Mouse (Mus musculus) forebrain, embryonic 10.5 days (tissue): ENCODE results near the gene Cyp2b10. TPM values are rescaled to one million over a fixed set of nuclear protein-coding genes. Genes with fewer than 3 reads are reported as not detected.
"Not testable (repeated sequence)": the region's sequence is repeated elsewhere in the genome, so short reads cannot be mapped to it uniquely, and the experiment has no call there.

ENCODE experiments used
- DNase-seq: peaks from one replicate; pipeline ENCODE4 v3.0.0-alpha.2; 2017; ENCODE audit warnings: low spot score; ENCODE audit errors: extremely low spot score
- H3K27ac ChIP-seq: fragments of 300-500 bp; sonication (generic); 2 replicates; pipeline ENCODE4 v1.5.1; 2016; ENCODE audit warnings: mild to moderate bottlenecking
- H3K27me3 ChIP-seq: fragments of 300-500 bp; sonication (generic); 2 replicates; pipeline ENCODE4 v1.6.1; 2016; ENCODE audit warnings: mild to moderate bottlenecking; ENCODE audit not compliant: poor library complexity, severe bottlenecking
- H3K36me3 ChIP-seq: fragments of 300-500 bp; sonication (generic); replicated peaks from 2 replicates; pipeline ENCODE4 v1.6.1; 2016; ENCODE audit warnings: mild to moderate bottlenecking, moderate library complexity
- H3K4me1 ChIP-seq: fragments of 300-500 bp; sonication (generic); 2 replicates; pipeline ENCODE4 v1.6.1; 2016
- H3K4me3 ChIP-seq: fragments of 300-500 bp; sonication (generic); 2 replicates; pipeline ENCODE4 v1.5.1; 2016; ENCODE audit warnings: mild to moderate bottlenecking, moderate library complexity
- H3K9me3 ChIP-seq: fragments of 300-500 bp; sonication (generic); 2 replicates; pipeline ENCODE4 v1.6.1; 2016; ENCODE audit warnings: mild to moderate bottlenecking, moderate library complexity
- WGBS: fragments of 180-500 bp; shearing (Covaris S2); methylation state at CpG from one replicate; pipeline ENCODE4 v1.1.7; 2016; 5-methylcytosine and 5-hydroxymethylcytosine counted together
- polyA plus RNA-seq: library from polyadenylated mRNA; unstranded; fragments of >200 nt; fragmentation: Nextera tagmentation; extraction: Ambion mirVana; gene quantifications from 2 replicates; pipeline ENCODE4 v1.2.1, GENCODE M21; 2016

Gene Cyp2b10
- polyA plus RNA-seq: not detected in 2 replicates

- peaks cover 12% of the 10 kb centered on the region for H3K9me3 ChIP-seq
- no peak for DNase-seq
- H3K36me3 ChIP-seq: no peaks in the 10 kb centered on the region
- no peaks in the 10 kb centered on the region for H3K4me1 ChIP-seq
- H3K27ac ChIP-seq: no peak within 1 kb of the TSS
- no peaks in the 10 kb centered on the region for H3K27me3 ChIP-seq
- 77% methylated on average over 6 of the region's 6 CpGs for WGBS
- no peak within 1 kb of the TSS for H3K4me3 ChIP-seq
Observed at GRCm38 (mm10) chr7:25897411-25897810, at the start of gene Cyp2b10. TSS of gene Cyp2b10 (plus strand) at chr7:25897620.

DNA sequence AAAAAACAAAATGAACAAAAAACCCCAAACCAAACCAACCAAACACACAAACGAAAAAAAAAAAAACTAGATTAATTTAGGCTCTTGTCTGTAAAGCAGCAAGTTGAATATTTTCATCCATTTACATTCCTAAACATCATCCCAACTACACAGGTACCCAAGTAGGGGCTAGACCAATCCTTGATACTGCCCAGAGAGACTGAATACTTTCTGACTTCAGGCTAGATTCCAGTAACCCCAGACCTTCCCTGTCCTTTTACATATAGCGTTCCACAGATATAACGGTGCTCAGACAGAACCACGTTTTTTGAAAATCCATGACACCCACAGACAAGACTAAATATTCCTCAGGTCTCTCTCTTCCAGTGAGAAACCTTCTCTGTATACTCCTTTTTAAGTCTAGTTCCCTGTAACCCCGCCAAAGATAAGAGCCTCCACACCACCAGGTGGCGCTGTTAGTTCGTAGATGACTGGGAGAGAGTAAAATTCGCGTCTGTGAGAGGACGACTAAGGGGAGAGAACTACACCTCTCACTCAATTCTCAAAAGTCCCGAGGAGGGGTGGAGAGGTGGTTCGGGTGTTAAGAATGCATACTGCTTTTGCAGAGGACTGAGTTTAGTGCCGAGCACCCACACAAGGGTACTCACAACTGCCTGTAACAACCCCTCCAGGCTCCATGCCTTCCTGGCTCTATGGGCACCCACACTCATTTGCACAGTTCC lies 49.5 kb upstream of the Cyp2b10 start:
- peak overlapping the region; percentile 80 for H3K27ac ChIP-seq
- peak; percentile 83 for DNase-seq

DNA sequence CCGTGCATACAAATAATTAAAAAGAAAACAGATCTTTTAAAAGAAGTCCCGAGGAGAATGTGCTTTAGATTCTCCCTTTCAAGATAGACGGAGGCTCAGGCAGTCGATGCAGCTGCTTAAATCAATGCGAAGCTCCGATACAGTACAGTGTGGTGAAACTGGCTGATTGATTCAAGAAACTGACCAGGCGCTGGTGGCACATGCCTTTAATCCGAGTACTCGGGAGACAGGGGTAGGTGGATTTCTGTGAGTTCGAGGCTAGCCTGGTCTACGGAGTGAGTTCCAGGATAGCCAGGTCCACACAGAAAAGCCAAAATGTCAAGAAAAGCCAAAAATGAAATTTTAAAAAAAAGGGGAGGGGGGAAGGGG lies 49.0 kb upstream of the Cyp2b10 start:
- Histone ChIP-seq H3K9me3 (no peaks in the 10 kb centered on the region), H3K27ac (peak overlapping the region; percentile 80), H3K36me3 (no peaks in the 10 kb centered on the region), H3K4me1 (no peaks in the 10 kb centered on the region), H3K27me3 (no peaks in the 10 kb centered on the region), H3K4me3 (peak overlapping the region; percentile 53)
- DNase-seq: no peak
- 32% methylated on average over 11 of the region's 11 CpGs for WGBS

More for the DNA sequence above, 49.5 kb upstream of the Cyp2b10 start:
- no peaks in the 10 kb centered on the region for H3K9me3 ChIP-seq
- no peaks in the 10 kb centered on the region for H3K36me3 ChIP-seq
- no peaks in the 10 kb centered on the region for H3K27me3 ChIP-seq
- no peaks in the 10 kb centered on the region for H3K4me1 ChIP-seq
- WGBS: 13% methylated on average over 13 of the region's 13 CpGs
- peak overlapping the region; percentile 53 for H3K4me3 ChIP-seq

GRCm38 (mm10) chr7:25855082-25855481 lies 42.3 kb upstream of the Cyp2b10 start:
- Histone ChIP-seq H3K4me1 (peaks cover 5% of the 10 kb centered on the region), H3K9me3 (no peaks in the 10 kb centered on the region), H3K27me3 (no peaks in the 10 kb centered on the region), H3K27ac (no peak overlapping the region), H3K36me3 (no peaks in the 10 kb centered on the region), H3K4me3 (no peak overlapping the region)
- peak; percentile 49 for DNase-seq
- 37% methylated on average over 8 of the region's 8 CpGs for WGBS

DNA sequence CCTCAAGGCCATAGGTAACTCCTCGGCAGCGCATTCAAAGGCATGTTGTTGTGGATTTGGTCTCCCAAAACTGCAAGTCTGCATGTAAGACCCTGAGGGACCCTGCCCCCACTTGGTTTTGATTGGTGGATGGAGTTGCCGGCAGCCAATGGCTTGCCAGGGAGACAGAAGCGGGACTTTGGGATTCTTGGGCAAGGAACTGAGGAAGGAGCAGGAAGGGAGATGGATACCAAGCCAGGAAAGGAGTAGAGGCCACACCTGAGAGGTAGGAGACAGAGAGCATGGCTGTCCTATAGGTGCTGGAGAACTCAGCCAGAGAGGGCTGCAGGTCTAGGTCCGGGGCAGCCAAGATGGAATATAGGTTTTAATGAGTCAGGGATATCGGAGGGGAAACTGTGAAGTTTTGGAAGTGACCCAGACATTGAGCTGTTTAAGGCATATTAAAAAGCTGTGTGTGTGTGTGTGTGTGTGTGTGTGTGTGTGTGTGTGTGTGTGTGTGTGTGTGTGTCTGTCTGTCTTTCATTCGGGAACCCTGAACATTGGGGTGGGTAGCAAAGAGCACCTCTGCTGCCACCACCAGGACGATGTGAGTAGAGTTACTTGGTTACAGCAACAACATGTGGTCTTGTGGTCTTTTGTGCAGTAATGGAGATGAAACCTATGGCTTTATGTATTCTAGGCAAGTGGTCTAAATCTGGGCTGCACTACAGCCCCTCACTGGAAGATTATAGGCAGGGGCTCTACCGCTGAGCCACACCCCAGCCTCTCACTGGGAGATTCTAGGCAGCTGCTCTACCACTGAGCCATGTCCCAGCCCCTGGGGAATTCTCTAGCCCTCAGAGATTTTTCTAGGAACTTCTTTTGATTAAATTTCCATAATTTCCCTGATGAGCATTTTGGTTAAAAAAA lies 37.2 kb upstream of the Cyp2b10 start:
- peak; percentile 54 for DNase-seq
- Histone ChIP-seq H3K9me3 (no peaks in the 10 kb centered on the region), H3K27me3 (no peaks in the 10 kb centered on the region), H3K4me3 (peak overlapping the region; percentile 49), H3K36me3 (no peaks in the 10 kb centered on the region), H3K27ac (peak overlapping the region; percentile 71), H3K4me1 (peaks cover 7% of the 10 kb centered on the region)
- 18% methylated on average over 9 of the region's 9 CpGs for WGBS

- peaks cover 7% of the 10 kb centered on the region for H3K4me1 ChIP-seq
- no peak overlapping the region for H3K4me3 ChIP-seq
- H3K9me3 ChIP-seq: no peaks in the 10 kb centered on the region
- no peaks in the 10 kb centered on the region for H3K36me3 ChIP-seq
- DNase-seq: no peak
- no peak overlapping the region for H3K27ac ChIP-seq
- 73% methylated on average over 2 of the region's 2 CpGs for WGBS
- H3K27me3 ChIP-seq: no peaks in the 10 kb centered on the region
Observed at GRCm38 (mm10) chr7:25862365-25862764, 35.1 kb upstream of the Cyp2b10 start.

DNA sequence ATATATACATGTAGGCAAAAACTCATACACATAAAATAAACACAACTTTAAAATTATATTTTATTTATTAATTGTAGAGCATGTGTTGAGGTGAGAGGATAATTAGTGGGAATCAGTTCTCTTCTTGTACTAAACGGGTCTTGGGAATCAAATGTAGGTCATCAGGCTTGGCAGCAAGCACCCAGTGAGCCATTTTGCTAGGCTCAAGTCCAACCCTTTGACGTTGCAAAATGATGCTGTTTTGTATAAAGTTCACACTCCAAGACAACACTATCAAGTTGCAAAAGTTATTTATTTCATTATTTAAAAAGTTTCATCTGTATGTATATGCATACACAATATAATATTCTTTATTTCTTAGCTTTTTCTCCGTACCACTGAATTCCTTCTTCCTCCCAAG lies 33.7 kb upstream of the Cyp2b10 start:
- H3K9me3 ChIP-seq: peaks cover 11% of the 10 kb centered on the region
- WGBS: 87% methylated on average over 3 of the region's 3 CpGs
- no peak overlapping the region for H3K4me3 ChIP-seq
- no peaks in the 10 kb centered on the region for H3K27me3 ChIP-seq
- peaks cover 7% of the 10 kb centered on the region for H3K4me1 ChIP-seq
- no peak overlapping the region for H3K27ac ChIP-seq
- no peaks in the 10 kb centered on the region for H3K36me3 ChIP-seq
- no peak for DNase-seq

DNA sequence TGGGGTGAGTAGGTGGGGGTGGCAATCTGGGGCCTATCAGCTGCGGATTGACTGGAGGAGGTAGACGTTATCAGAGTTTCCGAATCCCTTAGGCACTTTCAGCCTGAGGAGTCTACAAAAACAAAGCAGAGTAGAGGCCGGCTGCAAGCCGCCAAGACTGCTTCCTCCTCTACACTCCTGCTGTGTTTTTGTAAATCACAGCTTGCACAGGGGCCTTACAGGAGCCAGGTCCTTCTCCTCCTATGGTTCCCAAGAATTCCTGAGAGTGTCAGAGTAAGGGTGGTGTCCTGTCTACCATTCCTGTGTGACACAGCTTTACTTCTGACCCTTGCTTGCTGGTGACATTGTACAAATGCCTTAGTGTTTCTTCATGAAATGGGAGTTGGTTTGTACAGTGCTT lies 32.6 kb upstream of the Cyp2b10 start:
- Histone ChIP-seq H3K4me1 (peaks cover 4% of the 10 kb centered on the region), H3K27me3 (no peaks in the 10 kb centered on the region), H3K27ac (no peak overlapping the region), H3K9me3 (peaks cover 14% of the 10 kb centered on the region), H3K4me3 (no peak overlapping the region), H3K36me3 (no peaks in the 10 kb centered on the region)
- WGBS: 28% methylated on average over 5 of the region's 5 CpGs
- no peak for DNase-seq

DNA sequence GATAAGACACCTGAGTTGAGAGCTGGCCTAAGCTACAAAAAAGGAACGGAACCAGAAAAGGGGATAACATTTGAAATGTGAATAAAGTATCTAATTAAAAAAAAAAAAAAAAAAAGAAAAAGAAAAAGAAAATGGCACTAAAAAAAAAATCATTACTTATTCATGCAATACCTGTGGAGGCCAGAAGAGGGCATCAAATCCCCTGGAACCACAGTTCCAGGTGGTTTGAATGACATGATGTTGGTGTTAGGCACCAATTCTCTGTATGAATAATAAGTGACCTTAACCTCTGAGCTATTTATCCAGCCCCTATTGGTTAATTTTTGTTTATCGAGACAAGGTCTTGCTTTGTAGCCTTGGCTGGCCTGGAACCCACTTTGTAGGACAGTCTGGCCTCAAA lies 27.6 kb upstream of the Cyp2b10 start:
- no peak for DNase-seq
- Histone ChIP-seq H3K9me3 (peaks cover 14% of the 10 kb centered on the region), H3K27me3 (no peaks in the 10 kb centered on the region), H3K27ac (no peak overlapping the region), H3K4me3 (no peak overlapping the region), H3K4me1 (no peaks in the 10 kb centered on the region), H3K36me3 (no peaks in the 10 kb centered on the region)
- 84% methylated on average over 2 of the region's 2 CpGs for WGBS

DNA sequence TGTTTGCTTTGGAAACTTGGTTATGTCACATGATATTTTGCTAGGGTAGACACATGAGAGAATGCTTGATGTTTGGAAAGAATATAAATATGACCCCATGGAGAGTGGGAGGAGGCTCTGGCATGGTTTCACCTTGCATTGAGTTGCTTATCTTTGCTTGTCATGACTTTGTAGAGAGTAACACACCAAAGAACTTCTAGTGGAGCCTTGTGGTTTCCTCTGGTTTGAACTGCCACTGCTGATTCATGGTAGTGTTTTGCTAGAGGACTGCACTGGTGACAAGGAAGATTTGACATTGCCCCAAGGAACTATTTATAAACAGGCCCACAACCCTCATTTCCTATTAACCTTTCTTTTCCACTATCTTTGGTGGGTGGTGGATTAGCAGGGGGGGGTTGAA lies 24.8 kb upstream of the Cyp2b10 start:
- H3K9me3 ChIP-seq: peaks cover 14% of the 10 kb centered on the region
- H3K27ac ChIP-seq: no peak overlapping the region
- no peaks in the 10 kb centered on the region for H3K4me1 ChIP-seq
- H3K36me3 ChIP-seq: no peaks in the 10 kb centered on the region
- no peaks in the 10 kb centered on the region for H3K27me3 ChIP-seq
- DNase-seq: no peak
- no peak overlapping the region for H3K4me3 ChIP-seq

DNA sequence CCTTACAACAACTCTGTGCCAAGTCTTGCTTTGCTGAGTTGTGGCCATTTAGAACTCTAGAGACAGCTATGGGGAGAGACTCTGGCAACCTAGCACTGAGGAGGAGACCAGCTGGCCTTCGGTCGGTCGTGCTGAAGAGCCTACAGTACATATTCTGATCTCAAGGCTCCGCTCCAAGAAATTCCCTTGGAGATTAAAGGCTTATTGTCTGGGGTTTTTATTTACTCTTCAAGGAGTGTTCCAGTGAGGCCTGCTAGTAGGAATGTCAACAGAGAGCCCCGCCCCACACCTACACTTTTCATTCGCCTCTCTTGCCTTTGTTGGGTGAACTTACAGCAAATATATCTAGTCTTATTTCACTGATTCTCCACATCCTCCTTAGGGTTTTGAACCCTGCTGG lies 18.7 kb upstream of the Cyp2b10 start:
- WGBS: 47% methylated on average over 6 of the region's 6 CpGs
- H3K27me3 ChIP-seq: peaks cover 11% of the 10 kb centered on the region; the same call in 1 of the 2 replicates

GRCm38 (mm10) chr7:25880721-25881120 lies 16.7 kb upstream of the Cyp2b10 start:
- WGBS: 4% methylated on average over 7 of the region's 7 CpGs
- not testable (repeated sequence) for H3K4me1 ChIP-seq, H3K4me3 ChIP-seq, H3K36me3 ChIP-seq, DNase-seq, H3K27ac ChIP-seq, H3K9me3 ChIP-seq
- peaks cover 11% of the 10 kb centered on the region; the same call in 1 of the 2 replicates for H3K27me3 ChIP-seq

More for the DNA sequence above, 18.7 kb upstream of the Cyp2b10 start:
- DNase-seq: no peak
- H3K4me1 ChIP-seq: no peaks in the 10 kb centered on the region
- H3K27ac ChIP-seq: no peak overlapping the region
- no peak overlapping the region for H3K4me3 ChIP-seq
- H3K9me3 ChIP-seq: no peaks in the 10 kb centered on the region
- no peaks in the 10 kb centered on the region for H3K36me3 ChIP-seq

DNA sequence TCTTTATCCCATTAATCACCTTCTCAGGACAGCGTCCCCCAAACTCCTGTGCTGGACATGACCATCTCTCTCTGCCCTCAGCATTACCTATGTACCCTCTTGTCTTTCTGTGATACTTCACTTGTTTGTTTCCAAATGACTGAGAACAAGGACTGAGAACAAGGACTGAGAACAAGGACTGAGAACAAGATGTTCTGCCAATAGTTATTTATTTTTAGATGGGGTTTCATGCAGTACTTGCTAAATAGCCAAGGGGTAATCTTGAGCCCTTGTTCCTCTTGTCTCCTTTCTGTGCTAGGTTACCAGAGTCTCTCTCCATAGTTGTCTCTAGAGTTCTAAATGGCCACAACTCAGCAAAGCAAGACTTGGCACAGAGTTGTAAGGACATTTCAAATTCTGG lies 13.1 kb upstream of the Cyp2b10 start:
- no peaks in the 10 kb centered on the region for H3K36me3 ChIP-seq
- no peaks in the 10 kb centered on the region for H3K9me3 ChIP-seq
- H3K27ac ChIP-seq: no peak overlapping the region
- 88% methylated on average over 1 of the region's 1 CpGs for WGBS
- no peaks in the 10 kb centered on the region for H3K4me1 ChIP-seq
- H3K27me3 ChIP-seq: peaks cover 11% of the 10 kb centered on the region; the same call in 1 of the 2 replicates
- no peak for DNase-seq
- no peak overlapping the region for H3K4me3 ChIP-seq
